Mouse (Mus musculus): Measurements from ENCODE around the gene Rplp1. TPM values are rescaled to one million over a fixed set of nuclear protein-coding genes. Genes with fewer than 3 reads are reported as not detected.
A peak's percentile ranks its signal among the peaks of the same experiment; 100 is the strongest.

The Rplp1 gene
- 1,046 and 1,160 TPM in 2 replicates for polyA plus RNA-seq (2014; fragmentation: Nextera tagmentation; extraction: Ambion mirVana)

- Histone ChIP-seq H3K4me3 (ENCODE audit: control insufficient read depth in 1 of 2, insufficient read depth in 1 of 2, low read depth in 1 of 2, low read length in 2 of 2) (peak within 1 kb of the TSS; percentile 72 to 97), H3K4me1 (ENCODE audit: control insufficient read depth in 2 of 2, insufficient read depth in 2 of 2, low read length in 2 of 2) (peaks cover 0 to 5% of the 10 kb centered on the region in 2 experiments; a peak in 3 of 4 replicates), H3K27me3 (ENCODE audit: control insufficient read depth, insufficient read depth, low read length) (no peaks in the 10 kb centered on the region), H3K4me2 (ENCODE audit: low read length) (peak within 1 kb of the TSS; percentile 87), H3K9me3 (ENCODE audit: control insufficient read depth, low read length) (no peaks in the 10 kb centered on the region), H3K27ac (replicated peaks in 1 of 2; ENCODE audit: control insufficient read depth in 1 of 2, insufficient read depth in 1 of 2, low read depth in 2 of 2, low read length in 2 of 2) (peak within 1 kb of the TSS; percentile 94 to 97), H3K9ac (ENCODE audit: low read length) (peak within 1 kb of the TSS; percentile 93), H3K36me3 (ENCODE audit: control insufficient read depth, insufficient read depth, low read length) (peaks cover 59% of the 10 kb centered on the region)
- peak; percentile 90 for ATAC-seq (ENCODE audit: insufficient number of reproducible peaks, insufficient read depth, low FRiP score, low read depth)
- WGBS, result under 1% methylated on average over 67 of the region's 70 CpGs
These were observed at the start of gene Rplp1 for GRCm38 (mm10) chr9:61914203-61914916. TSS of gene Rplp1 (minus strand) at chr9:61914542.

- no peak overlapping the region for H3K4me2 ChIP-seq (ENCODE audit: low read length)
- no peak overlapping the region for H3K4me3 ChIP-seq (ENCODE audit: control insufficient read depth in 1 of 2, insufficient read depth in 1 of 2, low read depth in 1 of 2, low read length in 2 of 2)
- no peak overlapping the region for H3K9ac ChIP-seq (ENCODE audit: low read length)
- 65% methylated on average over 6 of the region's 6 CpGs for WGBS
- H3K9me3 ChIP-seq (ENCODE audit: control insufficient read depth, low read length), result no peaks in the 10 kb centered on the region
- H3K36me3 ChIP-seq (ENCODE audit: control insufficient read depth, insufficient read depth, low read length), result no peaks in the 10 kb centered on the region
- H3K27ac ChIP-seq (replicated peaks in 1 of 2; ENCODE audit: control insufficient read depth in 1 of 2, insufficient read depth in 1 of 2, low read depth in 2 of 2, low read length in 2 of 2), result no peak overlapping the region
- no peaks in the 10 kb centered on the region for H3K27me3 ChIP-seq (ENCODE audit: control insufficient read depth, insufficient read depth, low read length)
- ATAC-seq (ENCODE audit: insufficient number of reproducible peaks, insufficient read depth, low FRiP score, low read depth), result no peak
- peaks cover 7% of the 10 kb centered on the region in 2 experiments; a peak in 2 of 4 replicates for H3K4me1 ChIP-seq (ENCODE audit: control insufficient read depth in 2 of 2, insufficient read depth in 2 of 2, low read length in 2 of 2)
These were observed 49.0 kb upstream of the Rplp1 start for GRCm38 (mm10) chr9:61963356-61963755.

- WGBS, result 81% methylated on average over 4 of the region's 4 CpGs
- Histone ChIP-seq H3K4me1 (ENCODE audit: control insufficient read depth in 2 of 2, insufficient read depth in 2 of 2, low read length in 2 of 2) (peaks cover 7% of the 10 kb centered on the region in 2 experiments; a peak in 2 of 4 replicates), H3K36me3 (ENCODE audit: control insufficient read depth, insufficient read depth, low read length) (no peaks in the 10 kb centered on the region), H3K27ac (replicated peaks in 1 of 2; ENCODE audit: control insufficient read depth in 1 of 2, insufficient read depth in 1 of 2, low read depth in 2 of 2, low read length in 2 of 2) (no peak overlapping the region), H3K4me2 (ENCODE audit: low read length) (no peak overlapping the region), H3K9ac (ENCODE audit: low read length) (no peak overlapping the region), H3K27me3 (ENCODE audit: control insufficient read depth, insufficient read depth, low read length) (no peaks in the 10 kb centered on the region), H3K4me3 (ENCODE audit: control insufficient read depth in 1 of 2, insufficient read depth in 1 of 2, low read depth in 1 of 2, low read length in 2 of 2) (no peak overlapping the region), H3K9me3 (ENCODE audit: control insufficient read depth, low read length) (no peaks in the 10 kb centered on the region)
- ATAC-seq (ENCODE audit: insufficient number of reproducible peaks, insufficient read depth, low FRiP score, low read depth), result no peak
These were observed 46.8 kb upstream of the Rplp1 start for GRCm38 (mm10) chr9:61961181-61961580.

GRCm38 (mm10) chr9:61960753-61961152 lies 46.4 kb upstream of the Rplp1 start:
- Histone ChIP-seq H3K27ac (replicated peaks in 1 of 2; ENCODE audit: control insufficient read depth in 1 of 2, insufficient read depth in 1 of 2, low read depth in 2 of 2, low read length in 2 of 2) (no peak overlapping the region), H3K9me3 (ENCODE audit: control insufficient read depth, low read length) (no peaks in the 10 kb centered on the region), H3K4me2 (ENCODE audit: low read length) (no peak overlapping the region), H3K36me3 (ENCODE audit: control insufficient read depth, insufficient read depth, low read length) (no peaks in the 10 kb centered on the region), H3K4me3 (ENCODE audit: control insufficient read depth in 1 of 2, insufficient read depth in 1 of 2, low read depth in 1 of 2, low read length in 2 of 2) (no peak overlapping the region), H3K9ac (ENCODE audit: low read length) (no peak overlapping the region), H3K27me3 (ENCODE audit: control insufficient read depth, insufficient read depth, low read length) (no peaks in the 10 kb centered on the region), H3K4me1 (ENCODE audit: control insufficient read depth in 2 of 2, insufficient read depth in 2 of 2, low read length in 2 of 2) (peaks cover 7% of the 10 kb centered on the region in 2 experiments; a peak in 2 of 4 replicates)
- no peak for ATAC-seq (ENCODE audit: insufficient number of reproducible peaks, insufficient read depth, low FRiP score, low read depth)
- 39% methylated on average over 5 of the region's 5 CpGs for WGBS

GRCm38 (mm10) chr9:61959921-61960569 lies 45.7 kb upstream of the Rplp1 start:
- H3K9ac ChIP-seq (ENCODE audit: low read length), result no peak overlapping the region
- WGBS, result 79% methylated on average over 1 of the region's 1 CpGs
- no peaks in the 10 kb centered on the region for H3K9me3 ChIP-seq (ENCODE audit: control insufficient read depth, low read length)
- H3K27ac ChIP-seq (replicated peaks in 1 of 2; ENCODE audit: control insufficient read depth in 1 of 2, insufficient read depth in 1 of 2, low read depth in 2 of 2, low read length in 2 of 2), result no peak overlapping the region
- no peaks in the 10 kb centered on the region for H3K36me3 ChIP-seq (ENCODE audit: control insufficient read depth, insufficient read depth, low read length)
- ATAC-seq (ENCODE audit: insufficient number of reproducible peaks, insufficient read depth, low FRiP score, low read depth), result no peak
- H3K4me1 ChIP-seq (ENCODE audit: control insufficient read depth in 2 of 2, insufficient read depth in 2 of 2, low read length in 2 of 2), result peaks cover 7% of the 10 kb centered on the region in 2 experiments; a peak in 2 of 4 replicates
- H3K4me3 ChIP-seq (ENCODE audit: control insufficient read depth in 1 of 2, insufficient read depth in 1 of 2, low read depth in 1 of 2, low read length in 2 of 2), result no peak overlapping the region
- H3K27me3 ChIP-seq (ENCODE audit: control insufficient read depth, insufficient read depth, low read length), result no peaks in the 10 kb centered on the region
- no peak overlapping the region for H3K4me2 ChIP-seq (ENCODE audit: low read length)

GRCm38 (mm10) chr9:61954707-61955106 lies 40.4 kb upstream of the Rplp1 start:
- no peak overlapping the region for H3K4me2 ChIP-seq (ENCODE audit: low read length)
- no peak for ATAC-seq (ENCODE audit: insufficient number of reproducible peaks, insufficient read depth, low FRiP score, low read depth)

GRCm38 (mm10) chr9:61952241-61952640 lies 37.9 kb upstream of the Rplp1 start:
- H3K4me3 ChIP-seq (ENCODE audit: control insufficient read depth in 1 of 2, insufficient read depth in 1 of 2, low read depth in 1 of 2, low read length in 2 of 2), result no peak overlapping the region
- WGBS, result 31% methylated on average over 7 of the region's 7 CpGs
- peaks cover 3 to 6% of the 10 kb centered on the region in 2 experiments; a peak in 3 of 4 replicates for H3K4me1 ChIP-seq (ENCODE audit: control insufficient read depth in 2 of 2, insufficient read depth in 2 of 2, low read length in 2 of 2)
- H3K9me3 ChIP-seq (ENCODE audit: control insufficient read depth, low read length), result no peaks in the 10 kb centered on the region
- no peaks in the 10 kb centered on the region for H3K27me3 ChIP-seq (ENCODE audit: control insufficient read depth, insufficient read depth, low read length)
- H3K27ac ChIP-seq (replicated peaks in 1 of 2; ENCODE audit: control insufficient read depth in 1 of 2, insufficient read depth in 1 of 2, low read depth in 2 of 2, low read length in 2 of 2), result no peak overlapping the region
- H3K4me2 ChIP-seq (ENCODE audit: low read length), result no peak overlapping the region
- no peak overlapping the region for H3K9ac ChIP-seq (ENCODE audit: low read length)
- no peak for ATAC-seq (ENCODE audit: insufficient number of reproducible peaks, insufficient read depth, low FRiP score, low read depth)
- no peaks in the 10 kb centered on the region for H3K36me3 ChIP-seq (ENCODE audit: control insufficient read depth, insufficient read depth, low read length)

More at GRCm38 (mm10) chr9:61954707-61955106, 40.4 kb upstream of the Rplp1 start:
- Histone ChIP-seq H3K4me1 (ENCODE audit: control insufficient read depth in 2 of 2, insufficient read depth in 2 of 2, low read length in 2 of 2) (0 out of 4 replicates have a peak, but pooled peaks cover 0 to 3% of the 10 kb centered on the region in 2 experiments), H3K36me3 (ENCODE audit: control insufficient read depth, insufficient read depth, low read length) (no peaks in the 10 kb centered on the region), H3K9ac (ENCODE audit: low read length) (no peak overlapping the region), H3K27me3 (ENCODE audit: control insufficient read depth, insufficient read depth, low read length) (no peaks in the 10 kb centered on the region), H3K27ac (replicated peaks in 1 of 2; ENCODE audit: control insufficient read depth in 1 of 2, insufficient read depth in 1 of 2, low read depth in 2 of 2, low read length in 2 of 2) (no peak overlapping the region), H3K4me3 (ENCODE audit: control insufficient read depth in 1 of 2, insufficient read depth in 1 of 2, low read depth in 1 of 2, low read length in 2 of 2) (no peak overlapping the region), H3K9me3 (ENCODE audit: control insufficient read depth, low read length) (no peaks in the 10 kb centered on the region)
